Mouse (Mus musculus) limb, embryonic 15.5 days (tissue): ENCODE data around the gene Spata9. TPM values are rescaled to one million over a fixed set of nuclear protein-coding genes. Genes with fewer than 3 reads are reported as not detected.
A peak's percentile ranks its signal among the peaks of the same experiment; 100 is the strongest.
"Not testable (repeated sequence)": the region's sequence is repeated elsewhere in the genome, so short reads cannot be mapped to it uniquely, and the experiment has no call there.

Source experiments
- ATAC-seq: fragments of 200-750 bp; cut with Nextera tagmentation; 2 replicates; pipeline ENCODE4 v1.8.0; 2017; ENCODE audit warnings: low read depth, moderate TSS enrichment; ENCODE audit not compliant: insufficient number of reproducible peaks, low FRiP score, low TSS enrichment
- H3K27ac ChIP-seq: fragments of 300-500 bp; sonication (generic); 2 replicates; pipeline ENCODE4 v1.5.1; 2015; ENCODE audit warnings: moderate library complexity, mild to moderate bottlenecking, inconsistent platforms
- H3K27me3 ChIP-seq: fragments of 300-500 bp; sonication (generic); 2 replicates; pipeline ENCODE4 v1.6.1; 2015; ENCODE audit warnings: inconsistent platforms
- H3K36me3 ChIP-seq: fragments of 300-500 bp; sonication (generic); 2 replicates; pipeline ENCODE4 v1.6.1; 2015; ENCODE audit warnings: inconsistent platforms
- H3K4me1 ChIP-seq: fragments of 300-500 bp; sonication (generic); 2 replicates; pipeline ENCODE4 v1.6.1; 2015; ENCODE audit warnings: inconsistent platforms
- H3K4me2 ChIP-seq: fragments of 300-500 bp; sonication (generic); 2 replicates; pipeline ENCODE4 v1.6.1; 2015; ENCODE audit warnings: mild to moderate bottlenecking, inconsistent platforms
- H3K4me3 ChIP-seq: fragments of 300-500 bp; sonication (generic); 2 replicates; pipeline ENCODE4 v1.5.1; 2015; ENCODE audit warnings: mild to moderate bottlenecking, inconsistent platforms
- H3K9ac ChIP-seq: fragments of 300-500 bp; sonication (generic); 2 replicates; pipeline ENCODE4 v1.6.1; 2015; ENCODE audit warnings: inconsistent platforms
- H3K9me3 ChIP-seq: fragments of 300-500 bp; sonication (generic); 2 replicates; pipeline ENCODE4 v1.6.1; 2016; ENCODE audit warnings: inconsistent platforms
- WGBS: fragments of 180-500 bp; shearing (Covaris S2); methylation state at CpG from one replicate; pipeline ENCODE4 v1.1.7; 2015; 5-methylcytosine and 5-hydroxymethylcytosine counted together
- polyA plus RNA-seq: library from polyadenylated mRNA; unstranded; fragments of >200 nt; fragmentation: Nextera tagmentation; extraction: Ambion mirVana; gene quantifications from 2 replicates; pipeline ENCODE4 v1.2.1, GENCODE M21; 2015

Gene Spata9
- 0.45 and 0.70 TPM in 2 replicates for polyA plus RNA-seq

- WGBS: 85% methylated on average over 1 of the region's 1 CpGs
- Histone ChIP-seq H3K4me1 (no peaks in the 10 kb centered on the region), H3K27ac (no peak within 1 kb of the TSS), H3K9me3 (no peaks in the 10 kb centered on the region), H3K36me3 (no peaks in the 10 kb centered on the region), H3K9ac (no peak within 1 kb of the TSS), H3K27me3 (no peaks in the 10 kb centered on the region), H3K4me2 (no peak within 1 kb of the TSS), H3K4me3 (no peak within 1 kb of the TSS)
- ATAC-seq: no peak
These were observed at the start of gene Spata9 for GRCm38 (mm10) chr13:75966850-75967249. Gene Spata9 (plus strand): TSS chr13:75967150.

- ATAC-seq: no peak
- H3K27me3 ChIP-seq: no peaks in the 10 kb centered on the region
These were observed 39.0 kb upstream of the Spata9 start for GRCm38 (mm10) chr13:75927951-75928350.

GRCm38 (mm10) chr13:75929071-75929470 lies 37.9 kb upstream of the Spata9 start:
- H3K4me1 ChIP-seq, ATAC-seq: not testable (repeated sequence)
- H3K36me3 ChIP-seq: peaks cover 20% of the 10 kb centered on the region

More at GRCm38 (mm10) chr13:75927951-75928350, 39.0 kb upstream of the Spata9 start:
- Histone ChIP-seq H3K27ac (no peak overlapping the region), H3K9ac (no peak overlapping the region), H3K4me3 (no peak overlapping the region), H3K4me1 (0 out of 2 replicates have a peak, but pooled peaks cover 2% of the 10 kb centered on the region), H3K36me3 (peaks cover 20% of the 10 kb centered on the region), H3K4me2 (no peak overlapping the region), H3K9me3 (no peaks in the 10 kb centered on the region)

GRCm38 (mm10) chr13:75930023-75930422 lies 36.9 kb upstream of the Spata9 start:
- no peak for ATAC-seq
- Histone ChIP-seq H3K4me2 (no peak overlapping the region), H3K9me3 (no peaks in the 10 kb centered on the region), H3K27me3 (no peaks in the 10 kb centered on the region), H3K27ac (no peak overlapping the region), H3K36me3 (peaks cover 20% of the 10 kb centered on the region), H3K4me1 (0 out of 2 replicates have a peak, but pooled peaks cover 2% of the 10 kb centered on the region), H3K4me3 (no peak overlapping the region), H3K9ac (no peak overlapping the region)
- 91% methylated on average over 20 of the region's 20 CpGs for WGBS

More at GRCm38 (mm10) chr13:75929071-75929470, 37.9 kb upstream of the Spata9 start:
- WGBS: 95% methylated on average over 5 of the region's 5 CpGs
- not testable (repeated sequence) for H3K4me2 ChIP-seq, H3K27ac ChIP-seq, H3K9ac ChIP-seq, H3K4me3 ChIP-seq, H3K27me3 ChIP-seq, H3K9me3 ChIP-seq

GRCm38 (mm10) chr13:75930660-75931059 lies 36.3 kb upstream of the Spata9 start:
- WGBS: 81% methylated on average over 2 of the region's 2 CpGs
- H3K9ac ChIP-seq: no peak overlapping the region

GRCm38 (mm10) chr13:75931073-75931472 lies 35.9 kb upstream of the Spata9 start:
- Histone ChIP-seq H3K4me3 (no peak overlapping the region), H3K27ac (no peak overlapping the region), H3K4me2 (no peak overlapping the region), H3K9ac (no peak overlapping the region), H3K4me1 (0 out of 2 replicates have a peak, but pooled peaks cover 2% of the 10 kb centered on the region), H3K36me3 (peaks cover 20% of the 10 kb centered on the region), H3K9me3 (no peaks in the 10 kb centered on the region), H3K27me3 (no peaks in the 10 kb centered on the region)
- 25% methylated on average over 5 of the region's 5 CpGs for WGBS
- no peak for ATAC-seq

More at GRCm38 (mm10) chr13:75930660-75931059, 36.3 kb upstream of the Spata9 start:
- H3K36me3 ChIP-seq: peaks cover 20% of the 10 kb centered on the region
- H3K4me1 ChIP-seq: 0 out of 2 replicates have a peak, but pooled peaks cover 2% of the 10 kb centered on the region
- no peak for ATAC-seq
- H3K9me3 ChIP-seq: no peaks in the 10 kb centered on the region
- H3K4me2 ChIP-seq: no peak overlapping the region
- no peak overlapping the region for H3K27ac ChIP-seq
- no peak overlapping the region for H3K4me3 ChIP-seq
- H3K27me3 ChIP-seq: no peaks in the 10 kb centered on the region

GRCm38 (mm10) chr13:75933287-75933686 lies 33.7 kb upstream of the Spata9 start:
- ATAC-seq: no peak
- peaks cover 30% of the 10 kb centered on the region for H3K36me3 ChIP-seq
- 0 out of 2 replicates have a peak, but pooled peaks cover 2% of the 10 kb centered on the region for H3K4me1 ChIP-seq
- H3K9ac ChIP-seq: no peak overlapping the region
- H3K9me3 ChIP-seq: no peaks in the 10 kb centered on the region
- no peak overlapping the region for H3K4me3 ChIP-seq
- 90% methylated on average over 1 of the region's 1 CpGs for WGBS
- H3K27ac ChIP-seq: no peak overlapping the region
- no peaks in the 10 kb centered on the region for H3K27me3 ChIP-seq
- no peak overlapping the region for H3K4me2 ChIP-seq

GRCm38 (mm10) chr13:75938866-75939265 lies 28.1 kb upstream of the Spata9 start:
- Histone ChIP-seq H3K4me1 (peaks cover 9% of the 10 kb centered on the region), H3K4me3 (no peak overlapping the region), H3K27ac (no peak overlapping the region), H3K9ac (no peak overlapping the region), H3K27me3 (no peaks in the 10 kb centered on the region), H3K36me3 (peaks cover 17% of the 10 kb centered on the region), H3K4me2 (no peak overlapping the region), H3K9me3 (no peaks in the 10 kb centered on the region)
- ATAC-seq: no peak
- WGBS: 84% methylated on average over 5 of the region's 5 CpGs

- Histone ChIP-seq H3K4me1 (peaks cover 15% of the 10 kb centered on the region), H3K27me3 (no peaks in the 10 kb centered on the region), H3K9me3 (no peaks in the 10 kb centered on the region), H3K36me3 (peaks cover 17% of the 10 kb centered on the region), H3K4me2 (0 out of 2 replicates have a peak overlapping the region, but pooled peaks have one; percentile 12), H3K4me3 (peak overlapping the region; percentile 12; the same call in 1 of the 2 replicates), H3K9ac (no peak overlapping the region), H3K27ac (no peak overlapping the region)
- 59% methylated on average over 2 of the region's 2 CpGs for WGBS
- no peak for ATAC-seq
These were observed 26.0 kb upstream of the Spata9 start for GRCm38 (mm10) chr13:75940791-75941517.

- Histone ChIP-seq H3K9me3 (no peaks in the 10 kb centered on the region), H3K27me3 (no peaks in the 10 kb centered on the region), H3K4me1 (peaks cover 15% of the 10 kb centered on the region), H3K9ac (no peak overlapping the region), H3K4me2 (0 out of 2 replicates have a peak overlapping the region, but pooled peaks have one; percentile 12), H3K36me3 (peaks cover 17% of the 10 kb centered on the region), H3K4me3 (peak overlapping the region; percentile 12; the same call in 1 of the 2 replicates), H3K27ac (no peak overlapping the region)
- WGBS: 82% methylated on average over 5 of the region's 5 CpGs
- no peak for ATAC-seq
These were observed 25.2 kb upstream of the Spata9 start for GRCm38 (mm10) chr13:75941518-75942295.

GRCm38 (mm10) chr13:75942731-75943130 lies 24.2 kb upstream of the Spata9 start:
- Histone ChIP-seq H3K4me1 (peaks cover 15% of the 10 kb centered on the region), H3K27me3 (no peaks in the 10 kb centered on the region), H3K9me3 (no peaks in the 10 kb centered on the region), H3K4me3 (peak overlapping the region; percentile 86), H3K27ac (peak overlapping the region; percentile 99), H3K4me2 (peak overlapping the region; percentile 54), H3K36me3 (peaks cover 13% of the 10 kb centered on the region), H3K9ac (peak overlapping the region; percentile 93)
- ATAC-seq: no peak
- 1% methylated on average over 6 of the region's 6 CpGs for WGBS
